Comparison of ENCODE assay signal across 16 mouse cellular contexts in genomic region chr10:104299146-104299545, GRCm38 (mm10).
"Had no signal": no experiment of that assay in that cellular context is flagged by ENCODE, and none has a peak within 500 bp of the region (broad histone marks: within the 10 kb centered on the region; RNA-seq: fewer than 3 reads in every experiment).

No protein-coding gene starts in this region.

- H3K27me3 ChIP-seq: liver, embryonic 15.5 days; neural tube, embryonic 12.5 days had no signal

- H3K36me3 ChIP-seq: limb, embryonic 10.5 days; liver, embryonic 15.5 days; midbrain, embryonic 10.5 days; neural tube, embryonic 12.5 days had no signal

- H3K4me3 ChIP-seq: limb, embryonic 10.5 days; liver, embryonic 15.5 days; midbrain, embryonic 10.5 days; neural tube, embryonic 12.5 days had no signal

- H3K4me1 ChIP-seq: limb, embryonic 10.5 days; liver, embryonic 15.5 days; midbrain, embryonic 10.5 days; neural tube, embryonic 12.5 days had no signal

- H3K9ac ChIP-seq: liver, embryonic 15.5 days; lung, embryonic 14.5 days; neural tube, embryonic 12.5 days had no signal

- DNase-seq: kidney, adult 11 months; kidney, adult 9 months; kidney, postnatal 36 days; lung, embryonic 14.5 days; lung, postnatal 10 days; lung, postnatal 4 days; midbrain, embryonic 14.5 days; right cerebral cortex, postnatal 25 days; thymus, adult 18-20 months; thymus, postnatal 14 days had no signal

- H3K27ac ChIP-seq: kidney, postnatal 0 days; limb, embryonic 10.5 days; liver, embryonic 15.5 days; midbrain, embryonic 10.5 days; neural tube, embryonic 12.5 days; stomach, postnatal 0 days had no signal
